Mouse (Mus musculus) spleen, embryonic (tissue): ENCODE measurements at regions not wholly inside any gene's neighbourhood (a gene's known extent, or its start where the extent isn't known, plus 50 kb on each side); places are given as distances from the start of the nearest gene placed in this dataset.

Experiments used
- CTCF ChIA-PET: fragments of 350-600 bp; sonication (Branson Sonifier 250); formaldehyde crosslinking; loops from one replicate; lab custom pipeline; 2022; lab: Charles Lee

DNA sequence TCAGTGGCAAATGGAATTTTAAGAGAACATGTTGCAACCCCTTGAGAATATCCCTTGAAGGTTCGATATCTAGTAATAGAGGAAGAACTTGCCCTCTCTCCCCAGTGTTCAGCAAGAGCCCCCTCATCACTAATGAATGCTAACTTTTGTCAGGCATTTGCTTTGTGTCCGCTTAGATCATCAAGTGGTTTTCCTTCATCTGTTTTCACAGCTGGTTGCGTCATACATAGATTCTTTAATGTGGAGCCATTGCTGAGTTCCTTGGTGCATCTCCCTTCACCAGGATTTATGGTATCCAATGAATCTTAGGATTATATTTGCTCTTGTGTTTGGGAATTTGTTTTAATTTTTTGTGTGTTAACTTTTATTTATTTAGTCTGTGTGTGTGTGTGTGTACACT is 124.2 kb upstream of the Twist2 start:
- CTCF ChIA-PET: no interaction called here

DNA sequence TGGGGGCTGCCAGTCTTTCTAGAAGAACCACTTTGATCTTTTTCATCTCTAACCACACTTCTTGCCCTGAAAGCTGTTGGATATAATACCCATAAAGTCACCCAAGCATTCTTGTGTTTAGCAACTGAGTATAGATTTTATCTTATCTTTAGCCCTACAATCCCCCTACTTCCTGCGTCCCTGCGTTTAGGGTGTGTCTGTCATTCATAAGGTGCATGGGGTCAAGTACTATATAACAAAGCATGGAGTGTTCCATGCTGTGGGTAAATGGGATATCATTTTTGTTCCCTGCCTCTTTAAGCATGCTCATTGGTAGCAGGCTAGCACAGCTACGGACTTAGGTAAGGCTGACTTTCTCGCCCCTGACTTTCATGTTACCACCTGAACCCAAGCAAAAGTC is 122.5 kb upstream of the Twist2 start:
- CTCF ChIA-PET: no interaction called here

DNA sequence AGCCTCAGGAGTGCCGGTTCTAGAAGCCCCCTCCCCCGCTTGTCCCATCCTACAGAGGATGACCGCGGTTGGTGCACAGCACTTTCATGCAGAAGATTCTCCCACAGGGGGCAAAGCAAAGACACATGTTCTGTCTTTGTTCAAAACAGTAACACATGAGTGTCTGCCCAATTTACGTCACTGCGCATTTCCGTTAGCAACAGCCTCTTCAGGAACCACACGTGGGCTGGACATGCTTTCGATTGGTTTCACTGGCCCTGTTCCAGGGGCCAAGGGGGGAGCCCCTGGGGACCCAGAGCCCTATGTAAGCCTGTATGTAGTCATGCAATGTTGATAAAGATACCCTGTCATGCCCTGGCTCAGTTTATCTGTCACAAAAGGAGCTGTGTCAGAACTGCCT is 116.2 kb upstream of the Twist2 start:
- CTCF ChIA-PET: no interaction called here

DNA sequence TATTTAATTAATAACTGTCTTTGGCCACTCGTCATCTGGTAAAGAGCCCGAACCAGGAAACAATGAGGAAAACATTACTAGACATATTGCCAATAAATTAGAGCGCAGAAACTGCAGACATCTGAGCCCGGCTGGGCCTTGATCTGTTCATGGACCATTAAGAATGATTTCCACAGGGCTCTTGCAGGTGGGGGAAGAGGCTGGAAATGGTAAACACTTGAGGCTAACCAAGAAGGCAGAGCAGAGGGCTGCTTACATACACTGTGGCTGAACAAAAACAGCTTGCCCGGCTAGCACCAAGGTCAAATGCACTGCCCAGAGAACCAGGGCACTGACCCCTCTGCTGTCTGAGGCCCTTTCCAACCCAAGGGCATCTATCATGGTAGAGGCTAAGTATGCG is 115.5 kb upstream of the Twist2 start:
- CTCF ChIA-PET: no interaction called here

DNA sequence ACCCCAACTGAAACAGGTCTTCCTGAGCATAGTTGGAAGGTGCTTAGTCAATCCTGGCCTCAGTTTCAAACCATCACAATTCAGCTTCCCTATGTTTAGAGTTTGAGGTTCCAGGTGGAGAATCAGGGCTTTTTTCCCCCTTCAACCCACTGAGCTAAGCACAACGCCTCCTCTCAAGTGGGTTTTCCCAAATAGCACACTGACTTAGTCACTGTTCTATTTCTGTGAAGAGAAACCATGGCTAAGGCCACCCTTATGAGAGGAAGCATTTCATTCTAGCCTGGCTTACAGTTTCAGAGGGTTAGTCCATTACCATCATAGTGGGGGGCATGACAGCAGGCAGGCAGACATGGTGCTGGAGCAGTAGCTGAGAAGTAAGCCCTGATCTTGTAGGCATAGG is 109.7 kb upstream of the Twist2 start:
- CTCF ChIA-PET: no interaction called here

DNA sequence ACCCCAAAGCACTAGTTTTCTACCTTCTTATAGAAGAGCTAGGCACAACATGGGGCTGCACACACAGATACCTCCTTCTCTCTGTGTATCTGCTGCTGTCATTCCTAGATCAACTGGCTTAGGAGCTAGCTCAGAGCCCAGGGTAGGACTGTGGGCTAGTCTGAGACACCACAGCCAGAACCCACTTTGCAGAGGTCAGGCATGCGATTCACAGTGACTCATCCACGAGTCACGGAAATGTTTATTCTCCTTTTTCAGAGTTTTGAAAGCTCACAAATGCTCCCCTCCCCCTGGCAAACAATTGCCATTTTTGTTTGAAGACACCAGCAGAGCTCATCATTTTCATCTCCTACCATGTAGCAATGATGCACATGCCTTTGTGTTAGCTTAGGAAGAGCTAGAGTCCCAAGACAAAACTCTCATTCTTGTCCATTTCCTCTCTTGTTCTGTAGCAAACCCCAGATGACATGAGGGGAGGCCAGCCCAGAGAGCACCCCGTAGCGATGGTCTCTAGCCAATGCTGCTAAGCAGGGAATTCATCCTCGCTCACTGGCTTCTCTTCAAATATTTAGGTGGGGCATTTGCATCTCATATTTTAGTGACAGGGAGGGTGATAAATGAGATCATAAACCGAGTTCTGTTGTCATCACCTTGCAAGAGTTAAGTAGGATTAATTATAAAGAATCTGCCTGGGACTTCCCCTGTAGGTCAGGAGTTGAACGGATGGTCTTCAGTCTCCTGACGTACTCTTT is 108.4 kb upstream of the Twist2 start:
- CTCF ChIA-PET: no interaction called here

DNA sequence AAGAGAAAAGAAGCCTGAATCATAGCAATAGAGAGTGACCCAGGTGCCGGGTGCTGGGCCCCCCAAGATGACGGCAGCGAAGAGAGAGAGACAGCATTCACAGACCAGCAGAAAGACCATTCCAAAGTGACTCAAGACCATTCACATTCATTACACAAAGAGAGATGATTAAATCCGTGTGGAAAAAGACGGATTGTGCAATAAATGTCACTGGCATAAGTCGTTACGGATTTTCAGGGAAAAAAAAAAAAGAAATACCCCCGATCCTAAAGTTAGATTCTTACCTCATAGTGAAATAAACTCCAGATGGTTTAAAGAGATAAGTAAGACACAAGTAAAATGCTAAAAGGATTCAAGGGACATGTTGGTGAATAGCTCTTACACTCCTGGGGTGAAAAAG is 104.2 kb upstream of the Twist2 start:
- CTCF ChIA-PET: no interaction called here

DNA sequence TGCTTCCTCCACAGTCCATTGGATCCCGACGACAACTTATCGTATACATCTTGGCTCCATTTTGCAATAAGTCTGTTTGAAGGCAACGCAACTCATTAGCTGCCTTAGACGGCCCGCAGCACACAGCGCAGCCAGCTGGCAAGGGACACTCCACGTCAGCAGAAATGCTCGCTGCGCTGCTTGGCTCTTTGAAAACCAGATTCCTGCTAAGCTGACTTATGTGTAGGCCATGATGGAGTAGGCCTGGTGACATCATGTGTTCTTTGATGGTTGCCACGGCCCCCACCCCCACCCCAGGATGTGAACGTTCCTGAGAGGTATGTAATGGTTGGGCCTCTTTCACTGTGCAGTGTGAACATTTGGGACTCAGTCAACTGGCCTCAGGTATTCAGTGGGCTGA is 99.8 kb upstream of the Twist2 start:
- CTCF ChIA-PET: no interaction called here

DNA sequence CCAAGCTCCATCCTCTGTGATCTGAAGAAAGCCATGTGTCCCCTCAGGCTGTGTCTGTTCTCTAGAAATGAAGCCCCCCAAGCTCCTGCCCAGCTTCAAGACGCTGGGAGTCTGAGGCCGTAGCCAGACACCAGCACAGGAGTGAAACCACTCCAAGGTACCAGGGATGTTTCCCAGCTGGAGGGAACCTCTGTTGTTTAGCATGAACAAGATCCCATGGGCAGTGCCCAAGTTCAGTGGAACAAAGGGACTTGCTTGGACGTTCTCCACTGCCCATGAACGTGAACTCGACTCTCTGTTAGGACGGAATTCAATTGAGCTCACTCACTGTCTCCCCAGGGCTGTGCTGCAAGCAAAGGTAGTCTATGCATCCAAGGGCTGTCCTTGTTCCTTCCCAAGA is 99.2 kb upstream of the Twist2 start:
- CTCF ChIA-PET: no interaction called here

DNA sequence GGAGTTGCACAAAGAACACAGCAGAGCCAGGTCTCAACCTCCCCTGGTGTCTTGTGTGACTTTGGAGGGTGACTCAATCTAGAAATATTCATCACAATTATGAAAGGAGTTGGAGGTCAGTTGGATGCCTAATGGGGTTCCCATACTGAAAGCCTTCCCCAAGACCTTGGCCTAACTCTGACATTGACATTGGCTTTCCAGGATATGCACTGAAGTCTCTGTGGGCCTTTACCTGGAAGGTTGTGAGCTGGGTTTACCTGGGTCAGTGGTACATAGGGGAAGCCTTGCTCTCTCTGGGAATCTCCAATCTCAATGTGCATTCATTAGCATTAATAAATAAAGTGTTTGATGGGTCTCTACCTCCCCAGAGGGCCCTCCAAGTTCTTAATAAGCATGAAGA is 98.5 kb upstream of the Twist2 start:
- CTCF ChIA-PET: no interaction called here

DNA sequence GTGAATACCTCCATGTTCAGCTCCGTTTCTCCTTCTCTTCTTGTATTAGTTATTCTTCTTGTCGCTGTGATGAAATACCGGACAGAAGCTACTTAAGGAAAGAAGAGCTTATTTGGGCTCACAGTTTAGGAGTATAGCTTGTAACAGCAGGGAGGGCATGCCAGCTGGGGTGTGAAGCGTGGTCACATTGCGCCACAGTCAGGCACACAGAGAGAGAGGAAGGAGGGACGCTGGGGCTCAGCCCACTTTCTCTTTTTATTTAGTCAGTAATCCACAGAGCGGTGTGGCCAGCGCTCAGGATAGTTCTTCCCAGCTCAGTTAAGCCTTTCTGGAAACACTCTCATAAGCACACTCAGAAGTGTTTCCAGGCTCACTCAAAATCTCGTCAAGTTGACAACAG is 95.8 kb upstream of the Twist2 start:
- CTCF ChIA-PET: no interaction called here

DNA sequence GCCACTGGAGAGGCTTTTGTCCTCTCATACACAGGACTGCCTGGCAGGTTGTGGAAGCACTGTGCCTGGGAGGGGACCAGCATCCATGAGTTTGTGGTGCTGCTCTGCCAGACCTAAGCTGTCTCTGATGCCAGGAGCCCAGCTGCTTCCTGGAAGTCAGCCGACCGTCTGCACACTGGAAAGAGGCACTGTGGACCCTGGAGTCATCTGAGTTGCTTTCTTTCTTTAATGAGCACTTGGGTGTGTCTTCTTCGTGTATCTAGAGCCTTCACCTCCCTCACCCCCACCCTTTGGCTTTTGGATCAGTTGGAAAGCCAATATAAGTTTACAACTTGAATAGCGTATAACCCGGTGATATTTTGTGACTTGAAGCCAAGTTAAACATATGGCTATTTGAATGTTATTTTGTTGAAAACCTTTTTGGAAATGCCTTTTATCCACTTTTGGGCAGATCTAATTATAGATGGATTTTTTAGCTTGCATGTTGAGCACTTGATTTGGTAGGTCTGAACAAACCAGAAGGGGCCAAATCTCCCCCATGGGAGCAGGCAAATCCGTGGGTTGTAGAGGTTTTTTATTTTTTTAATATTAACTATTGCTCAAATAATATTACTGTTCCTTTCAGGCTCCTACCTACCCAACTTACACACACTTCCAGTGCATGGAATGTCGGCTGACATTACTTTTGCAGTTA is 92.6 kb upstream of the Twist2 start:
- CTCF ChIA-PET: no interaction called here

DNA sequence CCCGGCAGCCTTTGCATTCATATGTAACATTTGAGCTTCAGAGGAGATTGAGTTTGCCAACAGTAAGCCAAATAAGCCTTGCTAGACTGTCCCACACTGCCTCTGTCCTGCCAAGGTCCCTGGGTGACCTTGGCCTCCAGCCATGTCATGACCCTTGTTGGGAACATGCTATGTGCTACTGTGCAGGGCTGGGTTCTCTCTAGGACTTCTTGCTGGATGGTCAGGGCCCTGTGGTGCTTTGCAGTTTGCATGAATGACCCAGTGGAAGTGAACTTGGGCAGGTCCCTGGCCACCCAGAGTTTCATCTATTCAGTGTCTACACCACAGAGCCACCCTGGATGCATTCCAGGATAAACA is 92.0 kb upstream of the Twist2 start:
- CTCF ChIA-PET: no interaction called here

DNA sequence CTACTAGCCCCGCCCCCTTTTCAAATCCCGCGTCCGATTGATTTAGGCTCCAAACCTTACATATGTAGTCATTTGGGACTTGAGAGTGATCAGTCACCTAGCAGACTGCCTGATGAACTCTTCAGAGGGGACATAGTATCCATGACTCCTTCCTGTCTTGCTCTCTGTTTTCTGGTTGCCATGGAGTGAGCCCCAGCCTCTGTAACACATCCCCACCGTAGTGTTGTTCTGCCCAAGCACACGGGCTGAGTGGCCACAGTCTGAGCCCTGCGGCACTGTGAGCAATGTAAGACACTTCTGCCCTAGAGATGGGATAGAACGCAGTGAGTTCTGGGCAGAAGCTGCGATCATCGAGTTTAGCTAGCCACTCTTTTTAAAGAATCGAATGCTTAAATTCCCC is 88.1 kb upstream of the Twist2 start:
- CTCF ChIA-PET: no interaction called here

DNA sequence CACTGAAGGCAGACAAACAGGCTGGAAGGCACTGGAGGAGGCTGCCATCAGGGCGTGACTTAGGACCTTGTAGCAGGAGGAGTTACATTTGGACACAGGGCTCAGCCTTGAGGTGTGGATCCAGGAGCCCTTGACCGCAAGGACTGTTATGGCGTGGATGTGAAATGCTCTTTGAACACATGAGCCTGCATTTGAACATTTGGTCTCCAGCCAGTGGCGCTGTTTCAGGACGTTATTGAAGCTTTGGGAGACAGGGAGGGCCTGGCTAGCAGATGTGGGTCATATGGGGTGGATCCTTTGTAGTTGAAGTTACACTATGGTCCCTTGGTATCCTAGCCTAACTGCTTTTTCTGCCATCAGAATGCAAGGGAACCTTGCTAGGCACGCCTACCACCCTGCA is 87.0 kb upstream of the Twist2 start:
- CTCF ChIA-PET: no interaction called here

DNA sequence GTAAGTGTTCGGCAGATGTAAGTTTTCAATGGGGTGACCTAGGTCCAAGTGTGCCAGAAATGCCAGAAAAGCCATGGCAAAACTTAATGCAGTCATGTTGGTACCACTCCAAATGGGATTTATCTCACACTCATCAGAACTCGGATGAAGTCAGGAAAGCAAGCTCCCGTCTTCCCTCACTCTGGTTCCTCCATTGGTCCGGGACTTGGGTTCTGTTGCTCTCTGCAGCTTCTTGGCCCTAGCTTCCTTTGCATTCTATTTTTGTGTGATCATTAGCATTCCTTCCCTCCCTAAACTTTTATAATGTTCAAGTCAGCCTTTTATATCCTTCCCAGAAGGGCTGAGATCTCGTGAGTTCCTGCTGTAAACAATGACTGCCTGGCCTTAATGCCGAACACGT is 85.9 kb upstream of the Twist2 start:
- CTCF ChIA-PET: no interaction called here

DNA sequence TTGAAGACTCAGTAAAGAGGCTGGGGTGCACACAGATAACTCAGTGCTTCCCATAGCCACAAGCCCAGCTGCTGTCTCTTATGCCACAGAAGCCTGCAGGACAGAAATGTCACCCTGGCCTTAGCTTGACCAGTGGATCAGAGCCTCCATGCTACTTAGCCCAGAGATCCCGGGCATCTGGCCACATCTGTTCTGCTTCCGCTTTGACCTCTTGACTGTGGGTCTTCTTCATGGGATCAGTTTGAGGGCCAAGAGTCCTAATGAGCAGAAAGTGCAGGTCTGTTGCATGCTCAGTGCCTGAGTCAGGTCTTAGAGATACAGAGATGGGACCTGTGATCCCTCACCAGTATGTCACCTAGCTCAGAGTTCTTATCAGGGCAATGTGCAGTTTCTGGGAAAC is 85.5 kb upstream of the Twist2 start:
- CTCF ChIA-PET: no interaction called here

DNA sequence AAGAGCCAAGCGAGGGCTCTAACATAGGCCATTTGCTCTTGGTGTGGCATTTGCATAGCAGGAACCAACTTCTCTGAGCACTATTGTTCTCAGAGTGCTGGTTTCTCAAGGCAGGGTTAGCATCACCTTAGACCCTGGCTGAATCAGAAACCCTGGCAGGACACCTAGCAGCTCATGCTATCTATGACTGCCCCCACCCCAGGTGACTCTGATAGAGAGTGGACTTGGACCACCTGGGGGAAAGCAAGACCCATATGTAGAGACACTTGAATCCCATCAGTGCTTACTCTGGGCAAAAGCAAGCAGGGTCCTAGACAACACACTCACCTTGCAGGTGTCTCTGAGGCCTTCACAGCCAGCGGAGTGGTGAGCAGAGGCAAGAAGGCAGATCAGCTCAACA is 84.4 kb upstream of the Twist2 start:
- CTCF ChIA-PET: no interaction called here

DNA sequence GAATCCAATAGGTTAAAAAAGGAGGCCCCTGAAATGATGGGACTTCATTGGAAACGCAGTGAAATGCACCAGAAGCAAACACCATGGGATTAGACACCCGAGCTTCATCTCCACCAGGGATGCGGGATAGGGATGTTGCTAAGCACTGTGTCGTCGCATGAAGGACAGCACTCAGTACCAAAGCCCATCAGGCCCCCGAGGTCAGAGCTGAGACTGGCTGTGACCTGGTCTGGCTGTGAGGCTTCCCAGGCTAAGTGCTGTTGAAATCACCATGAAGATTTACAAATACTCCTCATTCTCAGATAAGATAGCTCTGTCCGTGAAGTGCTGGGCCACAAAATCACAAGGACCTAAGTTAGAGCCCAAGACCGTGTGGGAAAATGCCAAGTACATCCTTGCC is 83.3 kb upstream of the Twist2 start:
- CTCF ChIA-PET: no interaction called here

DNA sequence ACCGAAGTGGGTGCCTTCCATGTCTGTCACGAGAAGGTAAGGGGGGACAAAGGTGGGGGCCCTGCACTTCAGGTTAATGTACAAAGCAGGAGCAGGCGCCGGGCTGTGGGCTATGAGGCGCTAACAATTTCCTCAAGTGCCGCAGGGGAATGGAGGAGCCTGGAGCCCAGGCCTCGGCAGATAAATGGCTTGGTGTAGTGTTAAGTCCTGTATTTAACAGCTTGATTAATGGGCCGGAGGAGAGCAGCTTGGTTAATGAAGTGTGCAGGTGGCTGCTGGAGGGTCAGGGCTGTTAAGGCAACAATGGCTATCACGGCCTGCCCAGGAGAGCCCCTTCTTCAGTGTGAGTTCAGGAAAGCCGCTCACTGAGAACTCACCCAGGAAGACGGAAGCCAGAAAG is 72.0 kb upstream of the Twist2 start:
- CTCF ChIA-PET: no interaction called here

DNA sequence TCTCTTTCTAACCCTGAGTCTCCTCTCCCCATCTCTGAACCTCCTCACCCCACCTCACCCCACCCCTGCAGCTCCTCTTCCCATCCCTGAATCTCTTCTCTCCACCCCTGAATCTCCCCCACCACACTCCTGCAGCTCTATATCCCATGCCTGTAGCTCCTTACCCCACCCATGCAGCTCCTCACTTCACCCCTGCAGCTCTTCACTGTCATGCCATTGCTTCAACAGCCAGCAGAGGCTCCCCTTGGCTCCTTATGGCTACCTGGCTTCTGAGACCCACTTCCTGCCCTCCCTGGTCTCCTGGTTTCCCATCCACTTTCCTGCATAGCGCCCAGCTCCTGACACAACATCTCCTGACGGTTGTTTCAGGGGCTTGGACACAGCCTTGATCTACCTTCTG is 71.0 kb upstream of the Twist2 start:
- CTCF ChIA-PET: no interaction called here

DNA sequence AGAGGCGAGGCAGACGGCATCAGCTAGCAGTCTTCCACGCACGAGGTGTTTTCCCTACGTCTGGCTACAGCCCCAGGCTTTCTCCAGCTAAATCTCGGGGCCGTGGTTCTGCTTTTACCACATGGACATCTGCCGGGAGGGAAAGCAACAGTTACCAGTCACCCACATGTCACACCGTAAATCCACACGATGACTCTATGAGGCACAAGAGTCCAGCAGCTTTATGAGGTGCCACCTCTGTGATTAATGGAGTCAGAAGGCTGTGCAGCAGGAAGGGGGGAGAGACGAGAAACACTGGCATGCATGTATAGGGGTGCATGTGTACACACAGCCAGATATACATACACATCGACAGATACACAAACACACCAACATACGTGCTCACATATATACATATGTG is 69.6 kb upstream of the Twist2 start:
- CTCF ChIA-PET: no interaction called here

DNA sequence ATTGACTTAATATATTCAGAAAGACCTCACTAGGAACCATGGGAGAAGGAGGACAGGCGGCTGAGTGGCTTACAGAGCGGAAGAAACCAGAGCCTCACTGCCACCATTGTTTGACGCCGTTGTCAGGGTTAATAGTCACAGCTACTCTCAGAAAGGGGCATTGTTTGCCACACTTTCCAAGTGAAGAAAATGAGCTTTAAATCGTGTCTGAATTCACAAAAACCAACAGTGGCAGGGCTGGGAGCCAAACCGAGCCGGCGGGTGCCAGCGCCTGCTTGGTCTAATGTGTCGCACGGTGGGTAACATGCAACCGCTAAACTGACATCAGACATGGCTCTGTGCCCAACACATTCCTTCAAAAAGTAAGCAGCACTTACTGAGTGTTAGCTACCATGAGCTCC is 68.8 kb upstream of the Twist2 start:
- CTCF ChIA-PET: no interaction called here

DNA sequence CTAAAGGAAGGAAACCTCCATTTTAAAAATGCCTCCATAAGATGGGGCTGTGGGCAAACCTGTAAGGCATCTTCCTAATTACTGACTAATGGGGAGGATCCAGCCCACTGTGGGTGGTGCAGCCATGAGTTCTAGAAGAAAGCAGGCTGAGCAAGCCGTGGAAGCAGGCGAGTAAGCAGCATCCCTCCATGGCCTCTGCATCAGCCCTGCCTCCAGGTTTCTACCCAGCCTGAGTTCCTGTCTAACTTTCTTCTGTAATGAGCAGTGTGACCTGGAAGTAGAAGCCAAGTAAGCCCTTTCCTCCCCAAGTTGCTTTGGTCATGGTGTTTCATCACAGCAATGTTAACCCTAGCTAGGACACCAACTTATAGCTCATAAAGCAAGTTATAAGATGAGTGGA is 66.5 kb upstream of the Twist2 start:
- CTCF ChIA-PET: no interaction called here
